Mouse (Mus musculus): ENCODE results near the gene Sccpdh.
A peak's percentile ranks its signal among the peaks of the same experiment; 100 is the strongest.
"Not testable (repeated sequence)": the region's sequence is repeated elsewhere in the genome, so short reads cannot be mapped to it uniquely, and the experiment has no call there.

Gene Sccpdh

GRCm38 (mm10) chr1:179667450-179667849, 560 bp upstream of the Sccpdh start:
- DNase-seq (ENCODE audit: low read depth, low spot score), result no peak

- peak; percentile 46 for DNase-seq (ENCODE audit: low read depth, low spot score)
Observed at GRCm38 (mm10) chr1:179668836-179669537, 977 bp downstream of the Sccpdh start.

- DNase-seq (ENCODE audit: low read depth, low spot score), result no peak
Observed at GRCm38 (mm10) chr1:179674355-179674754, 6.3 kb downstream of the Sccpdh start.

GRCm38 (mm10) chr1:179677031-179677430, 9.0 kb downstream of the Sccpdh start:
- no peak for DNase-seq (ENCODE audit: low read depth, low spot score)

- no peak for DNase-seq (ENCODE audit: low read depth, low spot score)
Observed at GRCm38 (mm10) chr1:179679326-179679725, 11.3 kb downstream of the Sccpdh start.

- DNase-seq (ENCODE audit: low read depth, low spot score), result not testable (repeated sequence)
Observed at GRCm38 (mm10) chr1:179682753-179683152, 14.7 kb downstream of the Sccpdh start.

- DNase-seq (ENCODE audit: low read depth, low spot score), result no peak
Observed at GRCm38 (mm10) chr1:179686348-179686747, 18.3 kb downstream of the Sccpdh start.

- no peak for DNase-seq (ENCODE audit: low read depth, low spot score)
Observed at GRCm38 (mm10) chr1:179686781-179687180, 18.8 kb downstream of the Sccpdh start.

GRCm38 (mm10) chr1:179687305-179687704, 19.3 kb downstream of the Sccpdh start:
- DNase-seq (ENCODE audit: low read depth, low spot score), result no peak

- no peak for DNase-seq (ENCODE audit: low read depth, low spot score)
Observed at GRCm38 (mm10) chr1:179687966-179688365, 20.0 kb downstream of the Sccpdh start.

- no peak for DNase-seq (ENCODE audit: low read depth, low spot score)
Observed at GRCm38 (mm10) chr1:179688415-179688814, 20.4 kb downstream of the Sccpdh start.

GRCm38 (mm10) chr1:179688914-179689313, 20.9 kb downstream of the Sccpdh start:
- DNase-seq (ENCODE audit: low read depth, low spot score), result no peak

- DNase-seq (ENCODE audit: low read depth, low spot score), result no peak
Observed at GRCm38 (mm10) chr1:179689479-179689878, 21.5 kb downstream of the Sccpdh start.

- DNase-seq (ENCODE audit: low read depth, low spot score), result no peak
Observed at GRCm38 (mm10) chr1:179704150-179704549, 36.1 kb downstream of the Sccpdh start.

GRCm38 (mm10) chr1:179705154-179705553, 37.1 kb downstream of the Sccpdh start:
- peak; percentile 74 for DNase-seq (ENCODE audit: low read depth, low spot score)

- peak; percentile 93 for DNase-seq (ENCODE audit: low read depth, low spot score)
Observed at GRCm38 (mm10) chr1:179709390-179709789, 41.4 kb downstream of the Sccpdh start.

- DNase-seq (ENCODE audit: low read depth, low spot score), result no peak
Observed at GRCm38 (mm10) chr1:179710739-179711138, 42.7 kb downstream of the Sccpdh start.

GRCm38 (mm10) chr1:179712658-179713057, 44.6 kb downstream of the Sccpdh start:
- no peak for DNase-seq (ENCODE audit: low read depth, low spot score)

GRCm38 (mm10) chr1:179713367-179713766, 45.4 kb downstream of the Sccpdh start:
- DNase-seq (ENCODE audit: low read depth, low spot score), result no peak

- DNase-seq (ENCODE audit: low read depth, low spot score), result not testable (repeated sequence)
Observed at GRCm38 (mm10) chr1:179715289-179715688, 47.3 kb downstream of the Sccpdh start.

GRCm38 (mm10) chr1:179715786-179716185, 47.8 kb downstream of the Sccpdh start:
- peak; percentile 32 for DNase-seq (ENCODE audit: low read depth, low spot score)

GRCm38 (mm10) chr1:179722811-179723469, 54.9 kb downstream of the Sccpdh start:
- DNase-seq (ENCODE audit: low read depth, low spot score), result no peak

GRCm38 (mm10) chr1:179728661-179729060, 60.7 kb downstream of the Sccpdh start:
- no peak for DNase-seq (ENCODE audit: low read depth, low spot score)
